Mouse (Mus musculus): ENCODE results near the gene Stx1b.
"Not testable (repeated sequence)": the region's sequence is repeated elsewhere in the genome, so short reads cannot be mapped to it uniquely, and the experiment has no call there.

DNA sequence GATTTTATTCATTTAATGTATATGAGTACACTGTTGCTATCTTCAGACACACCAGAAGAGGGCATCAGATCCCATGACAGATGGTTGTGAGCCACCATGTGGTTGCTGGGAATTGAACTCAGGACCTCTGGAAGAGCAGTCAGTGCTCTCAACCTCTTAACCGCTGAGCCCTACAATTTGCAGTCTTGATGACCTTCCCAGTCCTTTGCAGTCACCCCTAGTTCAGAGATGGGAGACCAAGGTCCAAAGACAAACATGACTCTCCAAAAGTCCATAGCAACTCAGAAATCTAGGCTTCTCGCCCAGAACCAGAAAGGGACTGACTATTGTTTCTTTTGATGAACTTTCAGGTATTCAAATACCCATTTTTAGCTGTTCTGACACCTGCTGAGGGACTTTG is 15.7 kb upstream of the Stx1b start:
- TF ChIP-seq CHD2 (IDR thresholded peaks at IDR 0.05; ENCODE audit: low read length); MAFK (IDR thresholded peaks at IDR 0.05; ENCODE audit: borderline replicate concordance, low read depth, low read length); MAX (IDR thresholded peaks at IDR 0.05; ENCODE audit: low read length); CHD1 (IDR thresholded peaks at IDR 0.05; ENCODE audit: low read depth, low read length); UBTF (IDR thresholded peaks at IDR 0.05; ENCODE audit: borderline replicate concordance, insufficient read depth, low read depth, low read length); POLR2AphosphoS2 (IDR thresholded peaks at IDR 0.05; ENCODE audit: low read length); E2F4 (IDR thresholded peaks at IDR 0.05; ENCODE audit: borderline replicate concordance, low read depth, low read length): not testable (repeated sequence)
- peak in 1 of 3 experiments; percentile 17; a peak in 1 of 6 replicates for TF ChIP-seq CTCF (IDR thresholded peaks at IDR 0.05 in 2 of 3, conservative IDR thresholded peaks at IDR 0.05 in 1 of 3; ENCODE audit: control insufficient read depth in 1 of 3, insufficient read depth in 1 of 3, low read depth in 2 of 3, low read length in 3 of 3, poor library complexity in 1 of 3, severe bottlenecking in 1 of 3)

All from MEL (cell line).